Mouse (Mus musculus) regulatory T cell (primary cell): ENCODE results near the gene Rbp7.
"Not testable (repeated sequence)": the region's sequence is repeated elsewhere in the genome, so short reads cannot be mapped to it uniquely, and the experiment has no call there.

Experiments used
- in situ Hi-C: fragments of 300-600 bp; cut with MboI, MseI; formaldehyde crosslinking; loops from one replicate; pipeline ENCODE4 v1.15.1; 2025; ENCODE audit warnings: high pct_unique_total_duplicates

Rbp7 gene

GRCm38 (mm10) chr4:149454879-149455278 lies at the start of gene Rbp7:
Gene Rbp7 (minus strand): TSS chr4:149454978.
- in situ Hi-C loops: no loop called here

GRCm38 (mm10) chr4:149504363-149504762 lies 49.6 kb upstream of the Rbp7 start:
- in situ Hi-C loops: no loop called here

- in situ Hi-C loops: no loop called here
Measured at GRCm38 (mm10) chr4:149499790-149500189, 45.0 kb upstream of the Rbp7 start.

- in situ Hi-C loops: no loop called here
Measured at GRCm38 (mm10) chr4:149498901-149499300, 44.1 kb upstream of the Rbp7 start.

- in situ Hi-C loops: no loop called here
Measured at GRCm38 (mm10) chr4:149496612-149497011, 41.8 kb upstream of the Rbp7 start.

GRCm38 (mm10) chr4:149491151-149491550 lies 36.4 kb upstream of the Rbp7 start:
- in situ Hi-C loops: no loop called here

GRCm38 (mm10) chr4:149489415-149490240 lies 34.9 kb upstream of the Rbp7 start:
- in situ Hi-C loops: no loop called here

- in situ Hi-C loops: no loop called here
Measured at GRCm38 (mm10) chr4:149487729-149488128, 33.0 kb upstream of the Rbp7 start.

- in situ Hi-C loops: no loop called here
Measured at GRCm38 (mm10) chr4:149485825-149486206, 31.0 kb upstream of the Rbp7 start.

GRCm38 (mm10) chr4:149485053-149485824 lies 30.5 kb upstream of the Rbp7 start, which contains the start of the genes Nmnat1 and Lzic:
Gene Nmnat1 (minus strand): TSS chr4:149485202.
Gene Lzic (plus strand): TSS chr4:149485229.
- in situ Hi-C loops: no loop called here

GRCm38 (mm10) chr4:149484566-149484965 lies 29.8 kb upstream of the Rbp7 start:
- in situ Hi-C loops: no loop called here

- in situ Hi-C loops: no loop called here
Measured at GRCm38 (mm10) chr4:149477078-149477477, 22.3 kb upstream of the Rbp7 start, which contains the start of gene Tmem274. Gene Tmem274 (plus strand): TSS chr4:149477378.

GRCm38 (mm10) chr4:149475096-149475495 lies 20.3 kb upstream of the Rbp7 start:
- in situ Hi-C loops: no loop called here

- in situ Hi-C loops: no loop called here
Measured at GRCm38 (mm10) chr4:149469557-149469956, 14.8 kb upstream of the Rbp7 start.

- in situ Hi-C loops: no loop called here
Measured at GRCm38 (mm10) chr4:149463435-149463950, 8.7 kb upstream of the Rbp7 start.

- in situ Hi-C loops: no loop called here
Measured at GRCm38 (mm10) chr4:149462305-149462971, 7.7 kb upstream of the Rbp7 start.

GRCm38 (mm10) chr4:149461579-149462304 lies 7.0 kb upstream of the Rbp7 start:
- in situ Hi-C loops: no loop called here

GRCm38 (mm10) chr4:149460475-149460874 lies 5.7 kb upstream of the Rbp7 start:
- in situ Hi-C loops: not testable (repeated sequence)

GRCm38 (mm10) chr4:149459425-149459824 lies 4.6 kb upstream of the Rbp7 start:
- in situ Hi-C loops: no loop called here

GRCm38 (mm10) chr4:149458526-149458925 lies 3.7 kb upstream of the Rbp7 start:
- in situ Hi-C loops: no loop called here

GRCm38 (mm10) chr4:149457831-149458430 lies 3.2 kb upstream of the Rbp7 start:
- in situ Hi-C loops: no loop called here
